Mouse (Mus musculus) hindbrain, embryonic 10.5 days (tissue): ENCODE results near the gene Tpp2. TPM values are rescaled to one million over a fixed set of nuclear protein-coding genes. Genes with fewer than 3 reads are reported as not detected.
"Not testable (repeated sequence)": the region's sequence is repeated elsewhere in the genome, so short reads cannot be mapped to it uniquely, and the experiment has no call there.

ENCODE experiments used
- DNase-seq: peaks from one replicate; pipeline ENCODE4 v3.0.0-alpha.2; 2017; ENCODE audit warnings: low spot score
- H3K27ac ChIP-seq: fragments of 300-500 bp; sonication (generic); 2 replicates; pipeline ENCODE4 v1.5.1; 2016; ENCODE audit warnings: mild to moderate bottlenecking, moderate library complexity
- H3K27me3 ChIP-seq: fragments of 300-500 bp; sonication (generic); 2 replicates; pipeline ENCODE4 v1.6.1; 2016; ENCODE audit warnings: mild to moderate bottlenecking; ENCODE audit not compliant: poor library complexity, insufficient read depth, severe bottlenecking
- H3K36me3 ChIP-seq: fragments of 300-500 bp; sonication (generic); 2 replicates; pipeline ENCODE4 v1.6.1; 2016; ENCODE audit warnings: mild to moderate bottlenecking, moderate library complexity
- H3K4me1 ChIP-seq: fragments of 300-500 bp; sonication (generic); replicated peaks from 2 replicates; pipeline ENCODE4 v1.6.1; 2016; ENCODE audit warnings: mild to moderate bottlenecking
- H3K4me3 ChIP-seq: fragments of 300-500 bp; sonication (generic); 2 replicates; pipeline ENCODE4 v1.5.1; 2016; ENCODE audit warnings: mild to moderate bottlenecking, moderate library complexity
- H3K9me3 ChIP-seq: fragments of 300-500 bp; sonication (generic); 2 replicates; pipeline ENCODE4 v1.6.1; 2016; ENCODE audit warnings: mild to moderate bottlenecking, moderate library complexity
- WGBS: fragments of 180-500 bp; shearing (Covaris S2); methylation state at CpG from one replicate; pipeline ENCODE4 v1.1.7; 2016; 5-methylcytosine and 5-hydroxymethylcytosine counted together
- polyA plus RNA-seq: library from polyadenylated mRNA; unstranded; fragments of >200 nt; fragmentation: Nextera tagmentation; extraction: Ambion mirVana; gene quantifications from 2 replicates; pipeline ENCODE4 v1.2.1, GENCODE M21; 2016

Tpp2 gene
- 61.5 and 73.7 TPM in 2 replicates for polyA plus RNA-seq

DNA sequence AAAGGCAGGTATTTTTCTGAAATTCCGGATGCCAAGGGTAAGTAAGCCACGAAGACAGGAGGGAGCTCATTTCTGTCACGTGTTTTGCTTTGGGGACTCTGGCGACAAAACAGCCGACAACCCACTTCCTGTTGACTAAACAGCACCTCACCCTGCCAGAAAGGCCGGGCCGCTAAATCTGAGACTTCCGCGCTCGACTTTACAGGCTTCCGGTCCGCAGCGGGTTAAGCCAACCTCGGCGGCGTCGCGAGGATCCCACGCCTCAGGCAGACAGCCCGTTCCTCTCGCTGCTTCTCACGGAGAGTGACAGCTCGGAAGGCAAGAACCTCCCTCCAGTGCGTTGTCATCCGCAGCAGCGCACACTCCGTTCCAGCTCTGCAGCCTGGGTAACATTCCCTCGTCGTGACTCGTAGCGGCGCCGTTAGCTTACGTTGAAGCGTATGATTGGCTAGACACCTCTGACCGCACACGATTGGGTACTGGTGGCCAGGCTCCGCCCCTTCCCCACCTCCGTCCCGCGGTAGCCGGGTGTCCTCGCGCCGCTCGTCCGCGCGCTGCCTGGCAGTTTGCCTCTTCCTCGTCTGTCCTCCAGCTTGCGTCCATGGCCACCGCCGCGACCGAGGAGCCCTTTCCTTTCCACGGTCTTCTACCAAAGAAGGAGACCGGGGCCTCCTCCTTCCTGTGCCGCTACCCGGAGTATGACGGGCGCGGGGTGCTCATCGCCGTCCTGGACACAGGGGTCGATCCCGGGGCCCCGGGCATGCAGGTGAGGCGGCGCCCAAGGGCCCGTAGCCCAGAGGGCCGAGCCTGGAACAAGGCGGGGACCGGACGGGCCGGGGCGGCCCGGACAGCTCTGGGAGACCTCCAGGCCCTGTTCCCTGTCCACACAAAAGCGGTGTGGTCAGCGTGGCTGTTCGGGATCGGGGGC, at the start of gene Tpp2:
Gene Tpp2 (plus strand): TSS at position 160 of the 928 bp plus-strand sequence.
- peak; percentile 95 for DNase-seq
- Histone ChIP-seq H3K27me3 (no peaks in the 10 kb centered on the region), H3K27ac (peak within 1 kb of the TSS; percentile 94), H3K9me3 (no peaks in the 10 kb centered on the region), H3K36me3 (no peaks in the 10 kb centered on the region), H3K4me3 (peak within 1 kb of the TSS; percentile 88), H3K4me1 (peaks cover 15% of the 10 kb centered on the region)
- WGBS, result under 1% methylated on average over 81 of the region's 81 CpGs

GRCm38 (mm10) chr1:43888358-43888757, 45.1 kb upstream of the Tpp2 start:
- H3K9me3 ChIP-seq, H3K36me3 ChIP-seq, DNase-seq, H3K4me1 ChIP-seq, H3K4me3 ChIP-seq, H3K27me3 ChIP-seq, H3K27ac ChIP-seq: not testable (repeated sequence)
- 91% methylated on average over 11 of the region's 11 CpGs for WGBS

GRCm38 (mm10) chr1:43895742-43896141, 37.7 kb upstream of the Tpp2 start:
- Histone ChIP-seq H3K4me1 (peaks cover 13% of the 10 kb centered on the region), H3K9me3 (peaks cover 19% of the 10 kb centered on the region), H3K27me3 (peaks cover 2% of the 10 kb centered on the region; the same call in 1 of the 2 replicates), H3K36me3 (no peaks in the 10 kb centered on the region), H3K4me3 (no peak overlapping the region), H3K27ac (no peak overlapping the region)
- no peak for DNase-seq

DNA sequence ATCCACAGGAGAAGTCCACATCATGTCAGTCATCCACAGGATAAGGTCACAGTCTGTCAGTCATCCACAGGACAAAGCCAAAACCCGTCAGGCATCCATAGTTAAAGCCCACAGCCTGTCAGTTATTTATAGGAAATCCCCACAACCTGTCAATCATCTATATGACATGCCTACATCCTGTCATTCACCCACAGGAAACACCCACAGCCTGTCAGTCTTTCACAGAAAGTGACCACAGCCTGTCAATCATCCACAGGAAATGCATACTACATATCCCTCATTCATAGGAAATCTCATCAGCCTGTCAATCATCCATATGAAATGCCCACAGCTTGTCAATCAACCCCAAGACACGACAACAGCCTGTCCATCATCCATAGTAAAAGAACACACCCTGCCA, 36.3 kb upstream of the Tpp2 start:
- Histone ChIP-seq H3K36me3 (no peaks in the 10 kb centered on the region), H3K4me1 (peaks cover 13% of the 10 kb centered on the region), H3K9me3 (peaks cover 19% of the 10 kb centered on the region), H3K27ac (no peak overlapping the region), H3K27me3 (peaks cover 2% of the 10 kb centered on the region; the same call in 1 of the 2 replicates), H3K4me3 (no peak overlapping the region)
- 81% methylated on average over 2 of the region's 2 CpGs for WGBS
- no peak for DNase-seq

DNA sequence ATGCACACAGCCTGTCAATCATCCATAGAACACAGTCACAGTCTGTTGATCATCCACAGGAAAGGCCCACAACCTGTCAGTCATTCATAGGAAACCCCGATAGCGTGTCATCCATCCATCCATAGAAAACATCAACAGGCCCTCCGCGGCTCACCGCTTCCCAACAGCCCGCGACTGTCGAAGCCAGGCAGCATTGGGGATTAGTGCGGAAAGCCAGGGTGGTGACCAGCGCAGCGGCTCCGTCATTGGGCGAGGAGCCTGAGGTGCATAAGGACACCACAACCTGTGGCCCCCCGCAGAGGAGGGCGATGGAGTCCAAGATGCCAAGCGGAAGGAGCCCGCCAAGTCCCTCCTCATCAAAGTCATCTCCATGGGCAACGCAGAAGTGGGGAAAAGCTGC, 35.5 kb upstream of the Tpp2 start:
- DNase-seq, result no peak
- no peaks in the 10 kb centered on the region for H3K36me3 ChIP-seq
- H3K27me3 ChIP-seq, result peaks cover 2% of the 10 kb centered on the region; the same call in 1 of the 2 replicates
- 82% methylated on average over 18 of the region's 18 CpGs for WGBS
- H3K9me3 ChIP-seq, result peaks cover 19% of the 10 kb centered on the region
- H3K4me3 ChIP-seq, result no peak overlapping the region
- H3K27ac ChIP-seq, result no peak overlapping the region
- peaks cover 13% of the 10 kb centered on the region for H3K4me1 ChIP-seq

DNA sequence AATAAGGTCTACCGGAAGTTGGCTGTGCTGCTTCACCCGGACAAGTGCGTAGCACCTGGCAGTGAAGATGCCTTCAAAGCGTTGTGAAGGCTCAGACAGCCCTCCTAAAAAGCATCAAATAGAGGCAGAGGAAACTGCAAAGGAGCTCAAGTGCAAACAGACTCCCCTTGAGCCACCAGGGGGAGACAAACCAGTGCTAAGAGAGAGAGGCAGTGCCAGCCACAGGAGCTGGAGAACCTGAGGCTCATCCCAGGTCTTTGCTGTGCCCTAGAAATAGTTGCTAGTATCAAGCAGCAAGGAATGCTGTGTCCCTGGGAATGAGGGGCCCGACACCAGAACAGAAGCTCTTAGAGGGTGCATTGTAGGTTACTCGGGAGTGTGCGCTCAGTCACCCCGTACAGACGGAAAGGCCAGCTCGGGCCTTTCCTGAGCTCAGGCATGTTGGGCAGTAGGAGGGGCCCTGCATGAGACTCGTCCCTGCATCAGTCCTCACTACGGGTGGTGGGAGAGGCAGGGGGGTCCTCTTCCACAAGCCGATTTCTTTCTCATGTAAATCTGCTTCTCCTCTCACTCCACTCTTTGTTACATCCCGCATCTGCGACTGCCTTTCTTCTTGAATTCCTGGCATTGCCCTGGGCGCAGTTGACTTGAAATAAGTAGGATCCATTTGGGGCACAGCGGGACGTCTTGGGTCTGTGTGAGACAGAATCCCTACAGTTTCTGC, 34.3 kb upstream of the Tpp2 start:
- Histone ChIP-seq H3K27me3 (peaks cover 2% of the 10 kb centered on the region; the same call in 1 of the 2 replicates), H3K27ac (peak overlapping the region; percentile 78), H3K36me3 (no peaks in the 10 kb centered on the region), H3K4me3 (peak overlapping the region; percentile 48), H3K9me3 (peaks cover 19% of the 10 kb centered on the region), H3K4me1 (peaks cover 13% of the 10 kb centered on the region)
- DNase-seq, result peak; percentile 81
- WGBS, result 12% methylated on average over 18 of the region's 18 CpGs

- H3K4me3 ChIP-seq, result no peak overlapping the region
- DNase-seq, result no peak
- H3K9me3 ChIP-seq, result 0 out of 2 replicates have a peak, but pooled peaks cover under 1% of the 10 kb centered on the region
- no peaks in the 10 kb centered on the region for H3K36me3 ChIP-seq
- peaks cover 13% of the 10 kb centered on the region for H3K4me1 ChIP-seq
- H3K27ac ChIP-seq, result no peak overlapping the region
- H3K27me3 ChIP-seq, result peaks cover 2% of the 10 kb centered on the region; the same call in 1 of the 2 replicates
- 89% methylated on average over 1 of the region's 1 CpGs for WGBS
Observed at GRCm38 (mm10) chr1:43902417-43902816, 31.0 kb upstream of the Tpp2 start.

- H3K9me3 ChIP-seq, result no peaks in the 10 kb centered on the region
- no peak overlapping the region for H3K27ac ChIP-seq
- 68% methylated on average over 4 of the region's 4 CpGs for WGBS
- no peak for DNase-seq
- no peak overlapping the region for H3K4me3 ChIP-seq
- H3K27me3 ChIP-seq, result peaks cover 2% of the 10 kb centered on the region; the same call in 1 of the 2 replicates
- peaks cover 13% of the 10 kb centered on the region for H3K4me1 ChIP-seq
- H3K36me3 ChIP-seq, result no peaks in the 10 kb centered on the region
Observed at GRCm38 (mm10) chr1:43902855-43903254, 30.6 kb upstream of the Tpp2 start.

GRCm38 (mm10) chr1:43915428-43915827, 18.0 kb upstream of the Tpp2 start:
- Histone ChIP-seq H3K27ac (no peak overlapping the region), H3K36me3 (no peaks in the 10 kb centered on the region), H3K4me1 (no peaks in the 10 kb centered on the region), H3K4me3 (no peak overlapping the region), H3K27me3 (no peaks in the 10 kb centered on the region), H3K9me3 (no peaks in the 10 kb centered on the region)
- WGBS, result 74% methylated on average over 2 of the region's 2 CpGs
- no peak for DNase-seq

DNA sequence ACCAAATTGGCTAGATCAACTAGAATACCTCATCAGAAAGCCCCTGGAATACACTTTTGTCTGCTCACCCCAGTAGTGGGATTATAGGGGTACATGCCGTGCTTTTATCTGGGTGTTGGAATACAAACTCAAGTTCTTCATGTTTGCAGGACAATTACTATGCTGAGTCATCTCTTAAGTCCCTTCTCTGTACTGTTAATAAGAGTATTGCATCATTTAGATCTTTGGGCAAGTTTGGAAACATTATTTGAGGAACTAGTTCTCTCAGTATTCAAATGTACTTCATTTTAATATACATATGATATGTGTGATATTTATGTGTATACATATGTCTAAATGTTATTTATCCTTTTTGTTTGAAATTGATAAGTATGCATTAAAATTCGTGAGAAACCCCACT, 16.6 kb upstream of the Tpp2 start:
- no peak overlapping the region for H3K27ac ChIP-seq
- H3K9me3 ChIP-seq, result no peaks in the 10 kb centered on the region
- no peak overlapping the region for H3K4me3 ChIP-seq
- WGBS, result 66% methylated on average over 2 of the region's 2 CpGs
- no peaks in the 10 kb centered on the region for H3K27me3 ChIP-seq
- H3K4me1 ChIP-seq, result no peaks in the 10 kb centered on the region
- DNase-seq, result no peak
- H3K36me3 ChIP-seq, result no peaks in the 10 kb centered on the region

GRCm38 (mm10) chr1:43934416-43934810, 966 bp downstream of the Tpp2 start:
- DNase-seq, result no peak
- WGBS, result 2% methylated on average over 17 of the region's 17 CpGs
- H3K36me3 ChIP-seq, result no peaks in the 10 kb centered on the region

DNA sequence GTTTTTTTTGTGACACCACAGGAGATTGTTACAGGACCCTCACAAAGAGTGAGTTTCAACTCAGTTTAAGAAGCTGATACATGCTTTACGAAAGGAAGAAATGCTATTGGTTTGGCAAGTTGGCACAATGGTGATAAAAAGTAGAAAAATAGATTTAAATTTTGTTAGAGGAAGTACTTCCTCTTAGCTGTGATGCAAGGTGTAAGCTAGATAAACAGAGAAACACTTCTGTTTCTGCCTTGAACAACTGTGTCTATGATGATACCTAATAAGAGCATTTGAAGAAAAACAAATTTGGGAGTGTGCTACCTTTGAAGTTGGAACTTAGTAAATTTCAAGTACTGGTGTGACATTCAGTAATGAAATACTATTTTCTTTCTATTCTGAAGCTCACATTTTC, 5.9 kb downstream of the Tpp2 start:
- 94% methylated on average over 1 of the region's 1 CpGs for WGBS
- Histone ChIP-seq H3K27ac (no peak overlapping the region), H3K36me3 (peaks cover 41% of the 10 kb centered on the region), H3K27me3 (no peaks in the 10 kb centered on the region), H3K4me3 (no peak overlapping the region), H3K9me3 (no peaks in the 10 kb centered on the region), H3K4me1 (peaks cover 10% of the 10 kb centered on the region)
- no peak for DNase-seq

More at GRCm38 (mm10) chr1:43934416-43934810, 966 bp downstream of the Tpp2 start:
- Histone ChIP-seq H3K4me1 (peaks cover 15% of the 10 kb centered on the region), H3K27ac (peak overlapping the region; percentile 94), H3K27me3 (no peaks in the 10 kb centered on the region), H3K9me3 (no peaks in the 10 kb centered on the region), H3K4me3 (peak overlapping the region; percentile 88)
